Mouse (Mus musculus): ENCODE results near the gene Tle1. TPM values are rescaled to one million over a fixed set of nuclear protein-coding genes. Genes with fewer than 3 reads are reported as not detected.

Tle1 gene
- total and polyA plus RNA-seq, 2 experiments from 2014 or later: 23.0 to 77.9 TPM

- no peaks in the 10 kb centered on the region for H3K9me3 ChIP-seq (ENCODE audit: low read length)
- H3K4me1 ChIP-seq (ENCODE audit: insufficient read depth, low read length): peaks cover 4% of the 10 kb centered on the region; the same call in 1 of the 2 replicates
- no peak overlapping the region for H3K27ac ChIP-seq (ENCODE audit: low read depth, low read length)
- no peak overlapping the region for H3K9ac ChIP-seq (replicated peaks; ENCODE audit: low read length, poor library complexity, severe bottlenecking)
- H3K36me3 ChIP-seq (ENCODE audit: insufficient read depth, low read length): no peaks in the 10 kb centered on the region
- H3K4me2 ChIP-seq (ENCODE audit: low read depth, low read length, poor library complexity, severe bottlenecking): peak overlapping the region; percentile 22; the same call in 1 of the 2 replicates
- TF ChIP-seq CTCF (IDR thresholded peaks at IDR 0.05): no peak
- H3K27me3 ChIP-seq (ENCODE audit: insufficient read depth, low read length): no peaks in the 10 kb centered on the region
- DNase-seq (ENCODE audit: low spot score): peak; percentile 25
- 33% methylated on average over 6 of the region's 6 CpGs for WGBS
- H3K4me3 ChIP-seq (ENCODE audit: low read depth, low read length): no peak overlapping the region
- no peak for ATAC-seq (ENCODE audit: low FRiP score)
Observed at GRCm38 (mm10) chr4:72204420-72205045, 3.8 kb upstream of the Tle1 start.

GRCm38 (mm10) chr4:72201521-72201991 is 837 bp upstream of the Tle1 start:
- ATAC-seq (ENCODE audit: low FRiP score) (peak; percentile 1), DNase-seq (ENCODE audit: low spot score) (peak; percentile 51)
- 0 out of 2 replicates have a peak overlapping the region, but pooled peaks have one; percentile 82 for H3K27ac ChIP-seq (ENCODE audit: low read depth, low read length)
- under 1% methylated on average over 24 of the region's 24 CpGs for WGBS
- H3K9ac ChIP-seq (replicated peaks; ENCODE audit: low read length, poor library complexity, severe bottlenecking): peak overlapping the region; percentile 29; the same call in 1 of the 2 replicates
- H3K4me2 ChIP-seq (ENCODE audit: low read depth, low read length, poor library complexity, severe bottlenecking): peak overlapping the region; percentile 73
- H3K9me3 ChIP-seq (ENCODE audit: low read length): no peaks in the 10 kb centered on the region
- H3K4me1 ChIP-seq (ENCODE audit: insufficient read depth, low read length): peaks cover 4% of the 10 kb centered on the region; the same call in 1 of the 2 replicates
- H3K36me3 ChIP-seq (ENCODE audit: insufficient read depth, low read length): no peaks in the 10 kb centered on the region
- no peaks in the 10 kb centered on the region for H3K27me3 ChIP-seq (ENCODE audit: insufficient read depth, low read length)
- peak overlapping the region; percentile 83 for H3K4me3 ChIP-seq (ENCODE audit: low read depth, low read length)
- TF ChIP-seq CTCF (IDR thresholded peaks at IDR 0.05): no peak

GRCm38 (mm10) chr4:72199571-72200558 is 854 bp downstream of the Tle1 start:
- under 1% methylated on average over 71 of the region's 103 CpGs for WGBS
- peaks cover 10% of the 10 kb centered on the region; the same call in 1 of the 2 replicates for H3K4me1 ChIP-seq (ENCODE audit: insufficient read depth, low read length)
- H3K4me2 ChIP-seq (ENCODE audit: low read depth, low read length, poor library complexity, severe bottlenecking): peak overlapping the region; percentile 73

GRCm38 (mm10) chr4:72198877-72199411 is 1.8 kb downstream of the Tle1 start:
- H3K36me3 ChIP-seq (ENCODE audit: insufficient read depth, low read length): no peaks in the 10 kb centered on the region
- peak overlapping the region; percentile 73 for H3K4me2 ChIP-seq (ENCODE audit: low read depth, low read length, poor library complexity, severe bottlenecking)
- H3K27ac ChIP-seq (ENCODE audit: low read depth, low read length): no peak overlapping the region; the same call in 1 of the 2 replicates
- H3K27me3 ChIP-seq (ENCODE audit: insufficient read depth, low read length): no peaks in the 10 kb centered on the region
- H3K4me1 ChIP-seq (ENCODE audit: insufficient read depth, low read length): peaks cover 10% of the 10 kb centered on the region; the same call in 1 of the 2 replicates
- no peaks in the 10 kb centered on the region for H3K9me3 ChIP-seq (ENCODE audit: low read length)
- DNase-seq (ENCODE audit: low spot score) (peak; percentile 91), ATAC-seq (ENCODE audit: low FRiP score) (0 out of 2 replicates have a peak, but pooled peaks have one; percentile 32)
- under 1% methylated on average over 22 of the region's 22 CpGs for WGBS
- peak; percentile 80 for TF ChIP-seq CTCF (IDR thresholded peaks at IDR 0.05)
- H3K4me3 ChIP-seq (ENCODE audit: low read depth, low read length): peak overlapping the region; percentile 83
- H3K9ac ChIP-seq (replicated peaks; ENCODE audit: low read length, poor library complexity, severe bottlenecking): peak overlapping the region; percentile 78; the same call in 1 of the 2 replicates

More at GRCm38 (mm10) chr4:72199571-72200558, 854 bp downstream of the Tle1 start:
- Histone ChIP-seq H3K27ac (ENCODE audit: low read depth, low read length) (peak overlapping the region; percentile 82), H3K9ac (replicated peaks; ENCODE audit: low read length, poor library complexity, severe bottlenecking) (peak overlapping the region; percentile 78), H3K9me3 (ENCODE audit: low read length) (no peaks in the 10 kb centered on the region), H3K36me3 (ENCODE audit: insufficient read depth, low read length) (no peaks in the 10 kb centered on the region), H3K4me3 (ENCODE audit: low read depth, low read length) (peak overlapping the region; percentile 83), H3K27me3 (ENCODE audit: insufficient read depth, low read length) (no peaks in the 10 kb centered on the region)
- ATAC-seq (ENCODE audit: low FRiP score): peak; percentile 3; the same call in 1 of the 2 replicates
- DNase-seq (ENCODE audit: low spot score): peak; percentile 34
- TF ChIP-seq CTCF (IDR thresholded peaks at IDR 0.05): no peak

GRCm38 (mm10) chr4:72197888-72198605 is 2.7 kb downstream of the Tle1 start:
- H3K27me3 ChIP-seq (ENCODE audit: insufficient read depth, low read length): no peaks in the 10 kb centered on the region
- no peak for ATAC-seq (ENCODE audit: low FRiP score)

More at GRCm38 (mm10) chr4:72197888-72198605, 2.7 kb downstream of the Tle1 start:
- TF ChIP-seq CTCF (IDR thresholded peaks at IDR 0.05): no peak
- peak overlapping the region; percentile 48 for H3K9ac ChIP-seq (replicated peaks; ENCODE audit: low read length, poor library complexity, severe bottlenecking)
- peak; percentile 56 for DNase-seq (ENCODE audit: low spot score)
- peak overlapping the region; percentile 83 for H3K4me3 ChIP-seq (ENCODE audit: low read depth, low read length)
- WGBS: 7% methylated on average over 7 of the region's 7 CpGs
- H3K36me3 ChIP-seq (ENCODE audit: insufficient read depth, low read length): no peaks in the 10 kb centered on the region
- H3K4me2 ChIP-seq (ENCODE audit: low read depth, low read length, poor library complexity, severe bottlenecking): peak overlapping the region; percentile 73
- peaks cover 11% of the 10 kb centered on the region; the same call in 1 of the 2 replicates for H3K4me1 ChIP-seq (ENCODE audit: insufficient read depth, low read length)
- H3K27ac ChIP-seq (ENCODE audit: low read depth, low read length): no peak overlapping the region
- H3K9me3 ChIP-seq (ENCODE audit: low read length): no peaks in the 10 kb centered on the region
